Mouse (Mus musculus) cerebellum, postnatal 14 days (tissue): Measurements from ENCODE around the gene Plcb4.

ENCODE experiments used
- DNase-seq, 2 experiments: peaks; one replicate each; pipeline ENCODE4 v3.0.0; 2021; ENCODE audit warnings: mixed read lengths in 2 of 2

Gene Plcb4

DNA sequence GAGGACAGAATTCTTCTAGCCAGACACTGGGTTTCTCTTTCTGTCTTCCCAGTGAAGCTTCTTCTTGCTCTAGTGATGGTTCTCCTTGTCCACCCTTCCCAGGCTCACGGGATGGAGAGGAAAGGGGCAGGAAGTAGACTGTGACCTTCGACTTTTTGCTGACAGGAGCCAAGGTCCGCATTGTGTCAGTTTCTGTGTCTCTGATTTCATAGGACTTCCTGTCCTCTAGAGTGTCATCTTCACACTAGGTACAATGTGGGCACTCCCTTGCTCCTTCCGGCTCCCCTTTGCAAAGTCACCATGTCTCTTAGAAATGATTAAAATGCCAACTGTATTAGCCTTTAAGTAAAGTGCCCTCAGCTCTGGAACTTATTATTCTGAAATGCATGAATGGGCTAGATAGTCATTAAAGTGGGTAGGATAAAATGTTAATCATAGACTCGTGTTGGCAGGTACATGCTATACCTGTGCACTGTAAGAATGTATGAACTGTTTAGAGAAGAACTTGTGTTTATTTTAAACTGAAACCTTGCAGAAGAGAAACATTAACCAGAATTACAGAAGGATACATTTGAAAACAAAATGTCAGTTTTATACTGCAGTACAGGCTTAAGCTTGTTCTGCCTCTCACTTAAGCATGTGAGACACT lies 152.8 kb downstream of the Plcb4 start:
- DNase-seq = no peak

DNA sequence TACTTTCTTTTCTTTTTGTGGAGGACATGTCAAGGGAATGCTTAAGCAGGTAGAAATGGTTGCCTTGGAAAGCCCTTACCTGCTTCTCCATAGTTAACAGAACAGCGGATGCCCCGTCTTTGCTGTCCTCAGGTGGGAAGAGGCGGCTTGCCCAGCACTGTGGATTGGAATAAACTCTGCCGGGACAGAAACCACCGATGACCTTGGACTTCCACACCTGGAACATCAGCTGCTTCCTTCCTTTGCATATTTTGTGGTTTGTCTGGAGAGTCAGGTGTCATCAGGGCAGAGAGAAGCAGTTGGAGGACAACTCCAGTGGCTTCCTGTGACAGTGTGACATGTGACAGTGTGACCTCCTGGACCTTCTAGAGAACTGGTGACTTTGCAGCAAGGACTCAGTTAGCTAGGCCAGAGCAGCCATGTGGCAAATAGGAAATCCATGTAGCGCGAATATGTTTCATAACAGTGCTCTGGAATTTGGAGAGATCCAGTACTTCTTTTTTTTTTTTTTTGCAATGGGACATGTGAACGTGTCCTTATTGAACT lies 154.0 kb downstream of the Plcb4 start:
- DNase-seq = no peak

DNA sequence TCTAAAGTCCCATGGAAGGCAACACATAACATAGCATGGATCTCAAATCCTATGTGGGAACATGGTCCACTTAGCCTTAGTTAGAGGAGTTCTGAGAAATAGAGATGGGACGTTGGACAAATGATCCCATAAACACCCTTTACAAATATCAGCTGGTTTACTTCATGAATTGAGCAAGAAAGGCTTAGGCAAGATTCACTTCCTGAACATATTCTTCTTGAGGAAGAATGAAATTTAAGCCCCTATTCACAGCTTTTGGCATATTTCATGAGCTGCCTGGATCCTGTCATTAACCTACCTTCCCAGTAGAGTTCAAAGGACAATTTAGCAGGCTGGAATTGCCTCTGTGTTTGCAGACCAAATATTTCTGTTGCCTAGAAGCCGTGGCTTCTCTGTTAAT lies 161.9 kb downstream of the Plcb4 start:
- no peak for DNase-seq

DNA sequence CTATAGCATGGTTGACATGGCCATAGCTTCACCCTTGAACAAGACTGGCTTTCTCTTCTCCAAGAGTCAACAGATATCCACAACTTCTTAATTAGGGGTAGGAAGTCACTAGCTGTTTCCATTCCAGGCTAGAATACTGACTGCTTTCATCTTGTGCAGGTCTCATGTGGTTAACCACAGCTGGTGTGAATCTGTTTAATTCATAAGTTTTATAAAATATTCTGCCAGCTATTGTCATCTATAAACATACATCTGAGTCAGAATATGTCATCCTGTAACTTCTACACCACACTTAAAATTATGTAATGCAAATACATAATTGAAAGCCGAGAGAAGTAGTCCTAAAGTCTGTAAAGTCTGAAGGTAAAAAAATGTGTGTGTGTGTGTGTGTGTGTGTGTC lies 164.9 kb downstream of the Plcb4 start:
- DNase-seq = no peak

DNA sequence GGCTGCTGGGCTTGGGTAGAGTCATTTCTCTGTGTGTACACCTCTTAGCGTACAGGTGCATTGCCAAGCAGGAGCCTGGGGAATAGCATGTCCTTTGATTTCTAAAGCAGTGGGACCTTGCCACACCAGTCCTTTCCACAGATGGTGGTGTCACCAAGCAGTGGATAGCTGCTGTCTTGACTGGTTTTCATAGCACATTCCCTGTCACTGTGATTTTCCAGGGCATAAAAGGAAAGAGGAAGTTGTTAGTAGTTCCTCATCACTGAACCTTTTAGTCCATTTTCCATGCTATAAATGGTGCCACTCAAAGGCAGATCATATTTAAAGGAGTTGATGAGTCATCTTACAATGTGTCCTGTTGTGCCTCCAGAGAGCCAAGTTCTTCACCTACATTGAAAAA lies 165.9 kb downstream of the Plcb4 start:
- no peak for DNase-seq

DNA sequence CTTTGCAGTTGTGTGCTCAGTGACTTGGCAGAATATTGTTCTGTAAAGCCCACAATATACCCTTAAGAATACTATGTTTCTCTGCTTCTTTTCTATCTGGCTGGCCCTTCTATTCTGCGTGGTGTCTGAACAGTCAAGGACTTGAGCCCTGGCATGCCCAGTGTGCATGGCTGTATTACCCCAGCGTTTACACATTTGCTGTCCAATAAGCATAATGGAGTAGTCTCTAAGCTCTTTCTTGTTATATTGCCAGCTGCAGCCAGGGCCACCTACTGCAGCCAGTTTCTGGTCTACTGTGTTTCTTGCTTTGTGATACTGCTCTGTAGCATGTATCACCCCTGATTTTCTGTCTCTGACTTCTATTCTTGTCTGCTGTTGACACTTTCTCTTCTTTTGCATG lies 166.8 kb downstream of the Plcb4 start:
- peak; percentile 27 to 35 for DNase-seq

DNA sequence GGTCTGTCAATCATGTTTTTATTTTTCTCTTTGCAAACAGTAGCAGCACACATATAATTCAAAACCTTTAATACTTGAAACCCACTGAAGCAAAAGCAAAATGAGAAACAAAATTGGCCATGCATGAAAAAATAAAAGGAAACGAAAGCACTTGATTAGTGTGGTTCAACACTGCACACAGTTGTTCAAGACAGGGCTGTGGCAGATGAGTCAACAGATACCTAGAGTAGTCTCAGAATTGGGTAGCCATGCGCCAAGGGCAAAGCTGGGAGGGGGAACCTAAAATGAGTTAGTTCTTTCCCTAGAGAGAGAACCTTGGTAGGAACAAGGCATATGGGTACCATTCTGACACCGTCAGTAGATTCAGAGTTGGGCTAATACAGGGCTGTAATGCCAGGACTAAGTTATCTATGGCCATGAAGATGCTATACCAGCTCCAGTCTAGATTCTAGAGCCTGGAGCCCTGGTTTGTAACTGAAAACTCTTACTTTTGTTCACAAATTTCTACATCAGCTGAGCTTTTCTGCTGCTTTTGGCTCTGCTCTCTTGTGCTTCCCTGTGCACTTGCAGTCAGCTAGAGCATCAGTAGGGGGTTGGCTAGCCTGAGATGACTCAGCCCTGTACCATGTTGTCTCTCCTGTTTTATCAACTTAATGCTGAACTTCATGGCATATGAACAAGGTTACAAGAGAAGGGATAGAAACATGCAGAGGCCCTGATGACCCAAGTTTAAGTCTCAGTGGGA lies 168.0 kb downstream of the Plcb4 start:
- DNase-seq = peak in 1 of 2 experiments; percentile 34

DNA sequence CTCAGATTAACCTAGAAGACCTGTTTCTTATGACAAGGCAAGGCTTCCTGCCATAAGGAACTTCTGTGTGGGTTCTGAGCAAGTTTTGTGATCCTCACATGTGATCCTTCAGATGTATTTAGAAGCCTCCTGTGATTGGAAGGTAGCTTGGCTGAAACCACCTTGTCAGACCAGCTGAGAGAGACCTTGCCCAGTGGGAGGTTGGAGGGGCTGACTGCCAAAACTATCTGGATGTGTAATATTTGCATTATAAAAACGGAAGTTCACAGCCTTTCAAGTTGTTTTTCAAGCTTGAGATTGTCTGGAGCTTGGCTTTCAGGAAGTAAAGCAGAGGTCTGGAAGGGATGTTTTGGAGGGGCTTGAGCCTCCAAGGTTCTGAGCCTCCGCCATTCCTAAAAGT lies 169.6 kb downstream of the Plcb4 start:
- no peak for DNase-seq

DNA sequence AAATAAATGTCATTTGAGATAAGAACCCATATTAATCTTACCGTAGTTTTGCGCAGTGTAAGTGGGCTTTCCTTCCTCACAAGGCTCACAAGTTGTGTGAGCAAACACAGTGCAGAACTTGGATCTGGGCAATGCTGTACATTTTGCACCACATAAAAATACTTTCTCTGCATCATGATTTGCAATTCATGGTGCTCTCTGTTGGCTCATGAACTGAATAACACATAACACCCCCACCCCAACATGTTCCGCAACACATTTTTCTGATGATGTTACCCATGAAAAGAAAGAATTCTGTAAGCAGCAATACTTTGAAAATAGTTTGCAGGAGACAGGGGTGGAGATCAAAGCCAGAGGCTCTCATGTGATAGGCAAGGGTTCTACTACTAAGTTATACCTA lies 174.9 kb downstream of the Plcb4 start:
- no peak for DNase-seq

DNA sequence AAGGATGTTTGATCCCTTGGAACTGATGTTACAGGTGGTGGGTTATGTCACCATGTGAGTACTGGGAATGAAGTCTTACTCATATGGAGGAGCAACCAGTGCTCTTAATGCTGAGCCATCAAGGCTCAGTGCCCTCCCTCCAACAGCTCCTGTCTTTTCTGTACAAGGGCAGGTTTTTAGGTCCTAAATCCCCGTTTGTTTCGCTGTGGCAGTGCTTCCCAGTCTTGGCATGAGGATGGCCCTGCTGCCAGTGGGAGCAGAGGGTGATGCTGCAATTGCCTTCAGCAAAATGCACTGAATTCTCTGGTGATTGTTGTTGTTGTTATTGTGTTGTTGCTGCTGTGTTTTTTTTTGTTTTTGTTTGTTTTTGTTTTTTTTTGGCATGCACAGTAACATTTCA lies 175.6 kb downstream of the Plcb4 start:
- peak; percentile 60 to 69 for DNase-seq

DNA sequence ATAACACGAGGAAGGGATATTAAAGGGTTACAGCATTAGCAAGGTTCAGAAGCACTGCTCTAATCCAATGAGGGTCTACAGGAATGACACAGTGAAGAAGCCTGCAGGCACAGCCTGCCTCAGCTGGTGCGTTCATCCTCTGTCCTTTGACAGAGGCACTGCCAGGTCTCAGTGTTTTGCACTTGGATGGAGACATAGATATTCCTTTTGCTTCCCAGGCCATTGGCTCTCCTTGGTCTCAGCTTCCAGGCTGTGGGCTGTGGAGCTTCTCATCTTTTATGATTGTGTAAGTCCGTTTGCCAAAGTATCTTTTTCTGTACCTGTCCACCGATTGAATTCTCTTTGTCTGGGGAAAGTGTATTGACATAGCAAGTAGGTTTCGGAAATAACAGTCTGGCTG lies 177.1 kb downstream of the Plcb4 start:
- DNase-seq = peak; percentile 32 to 55

DNA sequence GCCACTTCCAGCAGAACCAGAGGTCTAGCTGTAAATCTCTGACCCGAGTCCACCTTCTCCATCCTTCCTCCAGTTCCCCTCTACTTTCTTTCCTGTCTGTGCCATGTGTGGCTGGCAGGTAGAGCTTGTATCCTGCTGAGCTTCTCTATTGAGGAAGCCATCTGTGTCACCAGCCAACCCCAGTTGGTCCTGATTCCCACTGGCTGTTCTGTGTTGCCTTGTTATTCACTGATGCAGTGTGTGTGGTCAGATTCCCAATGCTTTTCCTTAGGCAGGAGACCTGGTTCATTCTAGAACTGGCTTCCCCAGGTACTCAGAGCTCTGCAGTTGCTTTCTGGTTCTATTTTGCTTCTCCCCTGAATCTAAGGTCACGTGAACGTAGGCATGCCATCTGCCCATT lies 177.6 kb downstream of the Plcb4 start:
- peak; percentile 68 to 83 for DNase-seq

DNA sequence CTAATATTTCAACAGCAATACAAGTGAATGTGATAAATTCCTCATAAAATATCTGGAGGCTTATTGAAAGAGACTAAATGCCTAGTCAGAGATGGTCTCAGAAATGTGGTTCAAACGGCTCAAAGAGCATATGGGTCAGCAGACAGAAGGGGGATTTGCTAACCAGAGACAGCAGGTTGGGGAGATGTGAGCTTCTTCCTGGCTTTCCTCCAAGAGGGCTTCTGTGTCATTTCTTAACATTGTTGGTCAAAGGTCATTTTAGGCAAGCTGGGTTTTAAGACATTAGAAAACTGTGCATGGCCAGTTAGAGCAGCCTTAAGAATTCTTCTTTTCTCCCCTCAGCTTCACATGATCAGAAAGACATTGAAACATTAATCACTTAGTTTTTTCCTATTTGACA lies 178.9 kb downstream of the Plcb4 start:
- peak in 1 of 2 experiments; percentile 41 for DNase-seq

DNA sequence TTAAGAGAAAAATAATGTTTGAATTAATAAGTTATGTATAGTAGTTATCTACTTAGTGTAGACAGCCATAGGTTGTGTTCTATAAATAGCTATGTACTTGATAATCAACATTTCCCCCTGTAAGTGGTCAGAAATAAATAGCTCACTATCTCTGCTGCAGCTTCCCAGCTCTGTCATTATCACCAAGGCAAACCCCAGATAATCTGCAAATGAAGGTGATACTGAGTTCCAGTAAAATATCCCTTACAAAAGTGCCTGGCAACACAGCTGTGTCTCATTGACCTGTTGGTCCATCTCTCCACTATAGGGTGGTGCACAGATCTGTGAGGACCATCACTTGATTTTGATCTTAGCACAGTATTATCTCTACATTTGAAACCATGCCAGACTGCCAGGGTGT lies 179.3 kb downstream of the Plcb4 start:
- DNase-seq = no peak

DNA sequence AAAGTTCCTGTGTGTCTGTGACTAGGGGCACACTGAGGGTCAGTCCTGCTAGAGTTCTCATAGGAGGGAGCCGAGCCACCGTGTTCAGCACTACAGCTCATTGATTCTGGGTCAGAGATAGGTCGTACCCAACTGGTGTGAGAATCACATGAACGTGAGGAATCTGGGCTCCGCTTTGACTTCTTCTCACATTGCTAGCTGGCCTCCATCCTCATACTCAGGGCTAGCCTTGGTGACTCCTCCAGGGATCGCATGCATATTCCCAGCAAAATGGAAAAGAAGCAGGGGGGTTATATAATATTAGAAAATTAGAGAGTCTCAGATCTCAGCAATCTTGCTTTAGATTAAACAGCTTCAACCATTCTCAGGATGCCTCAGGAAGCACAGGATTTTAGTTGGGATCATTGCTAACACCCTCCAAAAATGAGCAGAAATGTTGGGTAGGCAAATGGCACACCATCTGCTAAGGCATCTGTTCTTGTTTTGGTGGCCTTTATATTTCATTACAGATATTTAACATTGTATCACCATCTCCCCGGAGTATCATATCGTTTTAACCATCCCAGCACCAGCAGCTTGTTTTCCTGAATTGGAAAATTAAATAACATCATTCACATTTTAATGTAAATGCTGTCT lies 180.0 kb downstream of the Plcb4 start:
- DNase-seq = peak; percentile 50 to 83

DNA sequence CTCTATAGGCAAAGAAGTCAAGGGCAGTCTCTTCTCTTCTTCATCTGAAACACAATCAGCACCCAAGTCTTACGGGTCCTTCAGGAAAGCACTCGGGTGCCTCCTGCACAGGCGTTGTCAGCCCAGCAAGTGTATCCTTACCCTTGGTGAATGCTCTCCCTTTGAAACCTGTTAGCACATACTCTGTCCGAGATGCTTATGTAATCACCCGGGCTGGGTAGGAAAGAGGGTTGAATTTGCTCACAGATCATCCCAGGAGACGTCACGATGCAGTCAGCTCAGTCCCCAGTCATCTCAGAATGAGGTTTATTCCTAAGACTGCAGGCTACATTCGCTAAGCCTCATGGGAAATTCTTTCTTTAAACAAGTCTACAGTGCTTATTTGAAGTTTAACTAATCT lies 184.9 kb downstream of the Plcb4 start:
- DNase-seq = no peak

DNA sequence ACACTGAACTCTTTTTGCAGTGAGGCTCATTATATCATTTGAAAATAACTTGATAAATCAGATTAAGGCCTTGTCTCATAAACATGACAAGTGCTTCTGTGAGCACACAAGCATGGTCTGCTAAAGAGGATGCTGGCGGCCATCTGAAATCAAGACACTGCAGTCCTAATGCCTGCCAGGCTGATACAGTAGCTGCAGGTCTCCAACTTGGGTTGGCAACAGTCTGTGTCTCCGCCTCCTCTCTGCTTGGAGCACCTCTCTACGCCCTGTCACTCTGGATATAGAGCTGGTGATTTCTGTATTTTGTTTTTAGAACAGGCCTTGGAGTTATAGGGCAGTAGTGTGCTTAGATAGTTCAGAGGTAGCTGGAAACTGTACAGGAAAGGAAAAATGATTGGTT lies 188.1 kb downstream of the Plcb4 start:
- DNase-seq = peak; percentile 48 to 66

DNA sequence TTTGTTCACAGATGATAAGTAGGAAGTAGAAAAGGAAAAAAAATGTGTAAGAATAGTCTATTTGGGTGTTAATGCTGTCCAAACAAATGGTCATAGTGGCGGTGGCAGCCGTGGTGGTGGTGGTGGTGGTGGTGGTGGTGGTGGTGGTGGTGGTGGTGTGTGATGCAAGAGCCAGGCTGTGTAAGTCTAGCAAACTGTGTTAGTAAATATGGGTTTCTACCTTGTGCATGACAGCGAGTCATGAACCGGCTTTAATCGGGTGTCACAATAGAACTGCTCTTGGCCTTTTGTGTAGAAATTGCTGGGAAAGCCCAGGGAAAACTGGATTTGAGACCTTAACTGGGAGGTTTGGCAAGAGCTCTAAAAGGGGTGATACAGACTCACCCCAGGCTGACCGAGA lies 188.9 kb downstream of the Plcb4 start:
- DNase-seq = no peak

DNA sequence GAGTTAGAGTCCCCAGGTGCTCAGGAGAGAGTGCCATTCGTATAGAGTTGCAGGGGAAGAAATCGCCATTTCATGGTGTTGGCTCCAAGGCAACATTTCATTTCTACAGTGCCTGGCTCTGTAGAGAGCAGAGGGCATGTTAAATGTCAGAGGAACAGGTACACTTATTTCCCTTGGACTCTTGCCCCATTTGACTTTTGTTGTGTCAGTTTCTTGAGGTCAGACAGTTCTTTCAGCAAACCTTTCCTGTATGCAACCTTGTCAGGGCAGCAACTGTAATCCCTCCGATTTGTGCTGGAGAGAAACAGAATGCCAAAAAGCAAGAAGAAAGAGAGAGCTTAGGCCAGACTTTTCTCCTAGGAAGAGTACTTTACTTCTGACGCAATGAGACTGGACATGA lies 189.4 kb downstream of the Plcb4 start:
- DNase-seq = no peak

DNA sequence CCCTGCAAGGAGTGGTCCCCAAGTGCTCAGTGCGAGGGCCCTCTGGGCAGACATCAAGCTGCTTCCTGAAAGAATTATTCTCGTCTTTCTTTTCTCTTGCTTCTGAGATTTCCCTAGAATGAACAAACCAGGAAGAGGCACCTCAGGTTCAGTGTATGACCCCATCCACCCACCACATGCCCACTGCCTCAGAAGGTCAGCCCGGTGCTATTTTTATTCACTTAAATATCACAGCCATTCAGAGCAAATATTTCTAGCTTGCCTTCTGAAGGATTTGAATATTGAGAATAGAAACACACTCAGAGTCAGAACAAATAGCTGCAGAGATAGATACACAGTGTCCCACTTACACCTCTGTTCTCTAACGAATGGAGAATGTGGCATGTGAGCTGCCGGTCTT lies 193.2 kb downstream of the Plcb4 start:
- DNase-seq = no peak

DNA sequence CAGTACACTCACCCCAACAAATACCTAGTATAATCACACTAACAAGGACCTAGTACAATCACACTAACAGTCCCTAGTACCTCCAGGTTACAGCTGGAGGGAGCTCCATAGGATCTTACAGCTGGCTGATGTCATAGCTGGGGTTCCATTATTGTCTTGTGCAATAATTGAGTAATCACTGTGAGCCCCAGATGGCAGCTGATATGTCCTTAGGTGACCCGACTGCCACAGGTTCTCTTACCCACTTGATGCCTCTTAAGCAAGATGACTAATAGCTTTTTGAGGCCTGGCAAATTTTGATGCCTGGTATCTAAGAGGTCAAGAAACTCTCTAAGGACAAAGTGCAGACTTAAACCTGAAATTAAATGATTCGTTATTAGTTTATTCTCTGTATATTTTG lies 194.3 kb downstream of the Plcb4 start:
- DNase-seq = no peak

DNA sequence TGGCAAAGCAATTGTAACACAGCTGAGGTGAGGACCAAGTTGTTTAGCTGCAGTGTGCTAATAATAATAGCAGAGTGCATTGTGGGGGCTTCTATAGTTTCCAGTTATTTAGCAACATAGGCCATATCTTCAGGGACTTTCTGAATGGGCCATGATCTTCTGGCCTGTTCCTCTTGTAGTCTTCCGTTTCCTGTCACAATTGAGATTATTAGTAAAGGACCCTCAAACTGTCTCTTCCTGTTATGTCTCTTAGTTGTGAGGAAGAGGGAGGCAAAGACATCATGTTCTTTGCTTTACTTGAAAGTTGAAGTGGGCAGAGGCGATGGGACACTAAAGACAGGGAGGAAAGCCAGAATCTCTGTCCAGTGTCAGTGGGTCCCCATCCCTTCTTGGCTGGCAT lies 195.2 kb downstream of the Plcb4 start:
- no peak for DNase-seq

DNA sequence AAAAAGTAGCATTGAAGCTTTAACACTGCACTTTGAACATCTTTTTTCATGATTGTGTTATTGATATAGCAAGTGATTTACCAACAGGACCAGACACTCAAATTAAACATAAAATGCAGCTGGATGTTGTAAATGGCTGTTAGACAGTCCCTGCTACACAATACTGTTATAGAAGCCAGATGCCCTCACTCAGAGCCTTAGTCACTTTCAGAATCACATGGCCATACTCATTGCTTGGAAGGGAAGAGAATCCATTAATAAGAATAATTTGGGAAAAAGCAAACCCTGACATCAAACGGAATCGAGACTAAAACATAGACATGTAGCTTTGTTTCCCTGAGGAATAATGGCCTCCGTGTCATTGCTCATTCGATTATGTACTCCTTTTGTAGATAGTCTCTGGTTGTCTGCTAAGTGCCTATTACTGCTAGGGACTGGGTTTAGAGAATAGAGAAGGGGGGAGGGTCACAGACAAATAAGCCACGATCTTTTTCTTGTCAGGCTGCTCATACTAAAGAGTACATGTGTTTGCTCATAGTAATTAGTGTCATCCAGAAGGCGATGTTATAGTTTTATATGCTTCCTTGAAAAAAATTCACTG lies 197.2 kb downstream of the Plcb4 start:
- no peak for DNase-seq

DNA sequence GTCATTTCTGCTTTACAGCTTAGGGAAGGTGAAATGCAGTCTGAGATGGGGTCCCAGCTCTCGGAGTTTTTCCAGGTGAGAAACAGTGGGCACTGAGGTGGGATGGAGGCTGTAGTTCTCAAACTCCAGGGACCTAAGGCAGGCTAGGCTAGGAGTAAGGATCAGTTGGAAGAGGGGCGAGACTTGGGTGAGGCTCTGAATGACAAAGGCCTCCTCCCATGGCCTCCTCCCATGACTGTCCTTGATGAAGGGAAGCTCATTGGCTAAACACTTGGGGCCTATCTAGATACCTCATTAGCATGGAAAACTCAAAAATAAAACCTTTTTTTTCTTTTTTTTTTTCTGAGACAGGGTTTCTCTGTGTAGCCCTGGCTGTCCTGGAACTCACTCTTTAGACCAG lies 198.0 kb downstream of the Plcb4 start:
- no peak for DNase-seq
